Mouse (Mus musculus) hindbrain, postnatal 0 days (tissue): Measurements from ENCODE around the gene Cilp. TPM values are rescaled to one million over a fixed set of nuclear protein-coding genes. Genes with fewer than 3 reads are reported as not detected.

Source experiments
- ATAC-seq: fragments of 200-750 bp; cut with Nextera tagmentation; 2 replicates; pipeline ENCODE4 v1.8.0; 2017; ENCODE audit warnings: mild to moderate bottlenecking, moderate TSS enrichment, moderate library complexity
- DNase-seq: peaks from one replicate; pipeline ENCODE4 v3.0.0-alpha.2; 2015; ENCODE audit warnings: low spot score
- H3K27ac ChIP-seq: fragments of 300-500 bp; sonication (generic); 2 replicates; pipeline ENCODE4 v1.5.1; 2014; ENCODE audit warnings: mild to moderate bottlenecking
- H3K27me3 ChIP-seq: fragments of 300-500 bp; sonication (generic); 2 replicates; pipeline ENCODE4 v1.6.1; 2014; ENCODE audit warnings: low read length, mixed read lengths; ENCODE audit not compliant: insufficient read depth
- H3K36me3 ChIP-seq: fragments of 300-500 bp; sonication (generic); 2 replicates; pipeline ENCODE4 v1.6.1; 2014; ENCODE audit warnings: low read length, mixed read lengths; ENCODE audit not compliant: insufficient read depth
- H3K4me1 ChIP-seq: fragments of 300-500 bp; sonication (generic); 2 replicates; pipeline ENCODE4 v1.6.1; 2014; ENCODE audit warnings: antibody characterized with exemption, low read length, mixed read lengths; ENCODE audit not compliant: insufficient read depth
- H3K4me2 ChIP-seq: fragments of 300-500 bp; sonication (generic); 2 replicates; pipeline ENCODE4 v1.6.1; 2014; ENCODE audit warnings: low read depth, mild to moderate bottlenecking, low read length, moderate library complexity, mixed read lengths
- H3K4me3 ChIP-seq: fragments of 300-500 bp; sonication (generic); 2 replicates; pipeline ENCODE4 v1.5.1; 2014; ENCODE audit warnings: low read length
- H3K9ac ChIP-seq: fragments of 300-500 bp; sonication (generic); replicated peaks from 2 replicates; pipeline ENCODE4 v1.6.1; 2014; ENCODE audit warnings: mild to moderate bottlenecking, low read length, moderate library complexity, mixed read lengths
- H3K9me3 ChIP-seq: fragments of 300-500 bp; sonication (generic); 2 replicates; pipeline ENCODE4 v1.6.1; 2016; ENCODE audit warnings: low read length, mixed read lengths
- CTCF ChIP-seq: IDR thresholded peaks from 2 replicates; pipeline ENCODE4 v1.5.1; 2016; ENCODE audit warnings: antibody characterized with exemption, control low read depth, low read depth
- WGBS: fragments of 180-500 bp; shearing (Covaris S2); extraction: QIAGEN DNeasy Blood & Tissue Kit; methylation state at CpG from one replicate; pipeline ENCODE4 v1.1.7; 2014; 5-methylcytosine and 5-hydroxymethylcytosine counted together
- polyA plus RNA-seq: library from polyadenylated mRNA; unstranded; fragments of >200 nt; fragmentation: Nextera tagmentation; extraction: Ambion mirVana; gene quantifications from 2 replicates; pipeline ENCODE4 v1.2.1, GENCODE M21; 2015
- total RNA-seq: library from RNA; depleted of rRNA; stranded (reverse); fragments of >200 nt; gene quantifications from 2 replicates; pipeline ENCODE4 v1.2.3, GENCODE M21; 2014

Cilp gene
- total and polyA plus RNA-seq, 2 experiments from 2014 or later, result 0.16 to 0.29 TPM

- H3K9me3 ChIP-seq, result no peaks in the 10 kb centered on the region
- H3K4me3 ChIP-seq, result no peak overlapping the region
- ATAC-seq, result no peak
- TF ChIP-seq CTCF, result peak; percentile 76
- no peak overlapping the region for H3K27ac ChIP-seq
- WGBS, result 38% methylated on average over 4 of the region's 4 CpGs
- H3K36me3 ChIP-seq, result peaks cover 6% of the 10 kb centered on the region; the same call in 1 of the 2 replicates
- no peaks in the 10 kb centered on the region for H3K27me3 ChIP-seq
- peak; percentile 71 for DNase-seq
- no peak overlapping the region for H3K4me2 ChIP-seq
- no peak overlapping the region for H3K9ac ChIP-seq
- H3K4me1 ChIP-seq, result no peaks in the 10 kb centered on the region
These were observed 39.2 kb upstream of the Cilp start for GRCm38 (mm10) chr9:65225795-65226194.

GRCm38 (mm10) chr9:65230250-65230649 is 34.7 kb upstream of the Cilp start:
- H3K4me1 ChIP-seq, result no peaks in the 10 kb centered on the region
- ATAC-seq, result no peak
- H3K9ac ChIP-seq, result no peak overlapping the region
- H3K4me3 ChIP-seq, result no peak overlapping the region
- no peak overlapping the region for H3K4me2 ChIP-seq
- peak; percentile 25 for TF ChIP-seq CTCF
- DNase-seq, result no peak
- no peaks in the 10 kb centered on the region for H3K9me3 ChIP-seq
- peaks cover 6% of the 10 kb centered on the region; the same call in 1 of the 2 replicates for H3K36me3 ChIP-seq
- no peak overlapping the region for H3K27ac ChIP-seq
- 75% methylated on average over 6 of the region's 6 CpGs for WGBS
- H3K27me3 ChIP-seq, result no peaks in the 10 kb centered on the region

- no peaks in the 10 kb centered on the region for H3K4me1 ChIP-seq
- H3K27ac ChIP-seq, result no peak overlapping the region
- DNase-seq (peak; percentile 28), ATAC-seq (peak; percentile 70)
- no peak overlapping the region for H3K4me2 ChIP-seq
- no peaks in the 10 kb centered on the region for H3K9me3 ChIP-seq
- 45% methylated on average over 8 of the region's 8 CpGs for WGBS
- H3K27me3 ChIP-seq, result no peaks in the 10 kb centered on the region
- no peak for TF ChIP-seq CTCF
- H3K9ac ChIP-seq, result no peak overlapping the region
- no peak overlapping the region for H3K4me3 ChIP-seq
- peaks cover 5% of the 10 kb centered on the region; the same call in 1 of the 2 replicates for H3K36me3 ChIP-seq
These were observed 33.7 kb upstream of the Cilp start for GRCm38 (mm10) chr9:65231284-65231683.

GRCm38 (mm10) chr9:65233243-65233985 is 31.6 kb upstream of the Cilp start:
- Histone ChIP-seq H3K36me3 (no peaks in the 10 kb centered on the region; the same call in 1 of the 2 replicates), H3K9ac (no peak overlapping the region), H3K4me3 (no peak overlapping the region), H3K9me3 (no peaks in the 10 kb centered on the region), H3K27ac (no peak overlapping the region), H3K4me2 (no peak overlapping the region), H3K4me1 (no peaks in the 10 kb centered on the region), H3K27me3 (no peaks in the 10 kb centered on the region)
- DNase-seq, result no peak
- no peak for ATAC-seq
- WGBS, result 88% methylated on average over 9 of the region's 9 CpGs
- TF ChIP-seq CTCF, result no peak

GRCm38 (mm10) chr9:65234734-65235133 is 30.2 kb upstream of the Cilp start:
- Histone ChIP-seq H3K9ac (no peak overlapping the region), H3K27me3 (no peaks in the 10 kb centered on the region), H3K4me1 (no peaks in the 10 kb centered on the region), H3K27ac (no peak overlapping the region), H3K4me3 (no peak overlapping the region), H3K4me2 (no peak overlapping the region), H3K9me3 (no peaks in the 10 kb centered on the region), H3K36me3 (no peaks in the 10 kb centered on the region; the same call in 1 of the 2 replicates)
- TF ChIP-seq CTCF, result no peak
- ATAC-seq (no peak), DNase-seq (no peak)
- 74% methylated on average over 3 of the region's 3 CpGs for WGBS

GRCm38 (mm10) chr9:65235601-65236000 is 29.4 kb upstream of the Cilp start:
- no peaks in the 10 kb centered on the region for H3K9me3 ChIP-seq
- WGBS, result 61% methylated on average over 1 of the region's 1 CpGs
- no peaks in the 10 kb centered on the region; the same call in 1 of the 2 replicates for H3K36me3 ChIP-seq
- H3K4me1 ChIP-seq, result no peaks in the 10 kb centered on the region
- TF ChIP-seq CTCF, result no peak
- H3K4me2 ChIP-seq, result no peak overlapping the region
- no peaks in the 10 kb centered on the region for H3K27me3 ChIP-seq
- H3K27ac ChIP-seq, result no peak overlapping the region
- H3K4me3 ChIP-seq, result no peak overlapping the region
- no peak for DNase-seq
- H3K9ac ChIP-seq, result no peak overlapping the region
- no peak for ATAC-seq

- Histone ChIP-seq H3K27me3 (no peaks in the 10 kb centered on the region), H3K4me1 (no peaks in the 10 kb centered on the region), H3K9ac (no peak overlapping the region), H3K9me3 (no peaks in the 10 kb centered on the region), H3K27ac (no peak overlapping the region), H3K36me3 (no peaks in the 10 kb centered on the region; the same call in 1 of the 2 replicates), H3K4me2 (no peak overlapping the region), H3K4me3 (no peak overlapping the region)
- no peak for DNase-seq
- no peak for TF ChIP-seq CTCF
- no peak for ATAC-seq
- 77% methylated on average over 11 of the region's 11 CpGs for WGBS
These were observed 27.4 kb upstream of the Cilp start for GRCm38 (mm10) chr9:65237616-65238015.
